Mouse (Mus musculus) kidney, postnatal 10 days (tissue): ENCODE measurements around the gene Srpk2.
"Not testable (repeated sequence)": the region's sequence is repeated elsewhere in the genome, so short reads cannot be mapped to it uniquely, and the experiment has no call there.

ENCODE experiments used
- DNase-seq: peaks from one replicate; pipeline ENCODE4 v3.0.0; 2021; ENCODE audit warnings: mixed read lengths

Srpk2 gene

GRCm38 (mm10) chr5:23604036-23604705 is 80.2 kb downstream of the Srpk2 start:
- DNase-seq: no peak

- DNase-seq: no peak
Observed at GRCm38 (mm10) chr5:23599750-23600537, 84.5 kb downstream of the Srpk2 start.

DNA sequence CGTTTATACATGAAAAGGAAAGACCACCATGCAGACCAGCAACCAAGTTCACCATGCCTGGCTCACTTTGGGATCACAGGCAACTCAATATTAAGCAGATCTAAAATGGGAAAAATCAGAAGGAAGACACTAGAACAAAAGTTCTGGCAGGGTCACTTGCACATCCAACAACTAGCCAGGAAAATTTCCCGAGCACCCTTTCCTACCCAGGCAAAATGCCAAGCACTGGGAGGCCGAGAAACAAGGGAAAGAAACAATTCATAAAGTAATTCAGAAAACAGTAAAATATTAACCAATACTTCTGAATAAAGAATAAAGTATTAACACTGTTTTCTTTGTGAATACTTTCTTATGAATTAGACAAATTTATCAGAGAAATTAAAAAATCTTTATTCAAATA is 85.2 kb downstream of the Srpk2 start:
- DNase-seq: peak; percentile 57

DNA sequence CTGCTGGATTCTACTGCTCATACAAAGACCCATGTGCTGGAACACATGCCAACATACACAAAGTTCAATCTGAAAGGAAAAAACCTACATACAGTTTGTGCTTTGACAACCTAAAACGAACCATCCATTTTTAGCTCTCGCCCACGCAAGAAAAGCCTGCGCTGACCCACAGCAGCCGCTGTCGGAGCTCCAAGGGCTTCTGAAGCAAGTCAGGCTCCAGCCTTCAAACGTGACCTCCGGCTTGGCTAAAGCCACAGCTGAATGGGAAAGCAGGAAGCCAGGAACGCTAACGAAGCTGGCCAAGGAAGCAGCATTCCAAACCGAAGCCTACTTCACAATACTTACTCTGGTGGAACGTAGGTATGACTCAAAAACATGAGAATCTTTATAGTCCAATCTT is 85.9 kb downstream of the Srpk2 start:
- peak; percentile 65 for DNase-seq

DNA sequence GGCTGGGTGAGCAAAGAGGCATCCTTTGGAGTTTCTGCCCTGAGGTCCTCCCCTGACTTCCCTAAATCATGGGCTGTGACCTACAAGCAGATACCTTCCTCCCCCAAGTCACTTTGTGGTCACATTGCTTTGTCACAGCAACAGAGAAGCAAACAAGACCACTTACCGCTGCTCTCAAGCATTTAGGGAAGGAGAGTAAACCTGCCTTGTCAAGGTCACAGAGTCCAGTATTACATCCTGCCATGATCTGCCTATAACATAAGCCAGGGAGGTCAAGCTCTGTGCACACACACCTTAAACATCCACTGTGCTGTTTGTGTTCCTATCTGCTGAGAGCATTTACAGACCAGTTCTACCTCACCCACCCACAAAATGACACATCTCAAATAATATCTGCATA is 86.4 kb downstream of the Srpk2 start:
- no peak for DNase-seq

- DNase-seq: no peak
Observed at GRCm38 (mm10) chr5:23597260-23597864, 87.1 kb downstream of the Srpk2 start.

- DNase-seq: no peak
Observed at GRCm38 (mm10) chr5:23596326-23596965, 88.0 kb downstream of the Srpk2 start.

DNA sequence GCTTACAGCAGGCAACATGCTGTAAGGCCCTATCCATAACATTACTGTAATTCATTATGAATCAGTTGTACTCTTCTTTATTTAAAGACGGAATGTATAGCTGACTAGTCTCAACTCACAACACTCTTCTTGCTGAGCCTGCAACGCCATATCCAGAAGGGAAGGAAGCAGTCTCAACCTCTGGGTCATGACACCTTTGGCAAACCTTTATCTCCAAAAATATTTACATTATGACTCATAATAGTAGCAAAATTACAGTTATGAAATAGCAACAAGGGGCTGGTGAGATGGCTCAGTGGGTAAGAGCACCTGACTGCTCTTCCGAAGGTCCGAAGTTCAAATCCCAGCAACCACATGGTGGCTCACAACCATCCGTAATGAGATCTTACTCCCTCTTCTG is 94.1 kb downstream of the Srpk2 start:
- DNase-seq: not testable (repeated sequence)

- DNase-seq: no peak
Observed at GRCm38 (mm10) chr5:23587614-23588013, 96.8 kb downstream of the Srpk2 start.

GRCm38 (mm10) chr5:23586531-23587453 is 97.6 kb downstream of the Srpk2 start:
- DNase-seq: no peak

GRCm38 (mm10) chr5:23581484-23582060 is 102.8 kb downstream of the Srpk2 start:
- no peak for DNase-seq

GRCm38 (mm10) chr5:23579120-23579880 is 105.1 kb downstream of the Srpk2 start:
- DNase-seq: no peak

- no peak for DNase-seq
Observed at GRCm38 (mm10) chr5:23578322-23578957, 106.0 kb downstream of the Srpk2 start.

DNA sequence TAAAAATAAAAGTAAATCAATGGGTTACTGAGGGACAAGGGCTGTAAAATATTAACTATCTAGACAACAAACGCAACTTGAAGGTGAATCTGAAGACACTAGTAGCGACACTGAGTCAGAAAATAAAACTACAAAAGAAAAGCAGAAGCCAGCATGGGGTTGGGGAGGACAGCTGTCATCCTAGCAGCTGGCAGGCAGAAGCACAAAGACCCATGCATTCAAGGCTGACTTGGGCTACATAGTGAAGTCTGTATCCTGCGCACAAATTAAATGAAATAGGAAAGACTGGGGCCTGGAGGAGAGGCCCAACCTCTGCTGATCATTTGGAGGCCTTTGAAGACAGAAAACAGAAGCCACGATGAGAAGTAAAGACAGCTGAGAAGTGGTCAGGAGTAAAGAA is 106.6 kb downstream of the Srpk2 start:
- DNase-seq: no peak

- DNase-seq: no peak
Observed at GRCm38 (mm10) chr5:23576336-23577094, 107.9 kb downstream of the Srpk2 start.

- no peak for DNase-seq
Observed at GRCm38 (mm10) chr5:23573942-23574341, 110.5 kb downstream of the Srpk2 start.

DNA sequence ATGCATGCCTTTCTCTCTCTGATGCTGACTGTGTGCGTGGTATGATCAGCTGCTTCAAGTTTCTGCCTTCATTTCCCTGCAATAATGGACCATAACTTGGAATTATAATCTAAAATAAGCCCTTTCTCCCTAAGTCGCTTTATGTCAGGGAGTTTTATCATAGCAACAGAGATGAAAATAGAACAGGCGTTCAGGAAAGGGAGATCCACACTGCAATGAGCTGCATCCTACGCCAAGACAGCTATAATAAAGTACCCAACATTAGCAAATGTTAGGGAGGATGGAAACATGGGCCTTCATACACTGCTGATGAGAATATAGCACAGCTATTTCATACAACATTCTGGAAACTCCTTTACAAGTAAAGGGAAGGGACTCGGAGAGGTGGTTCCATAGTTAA is 116.2 kb downstream of the Srpk2 start:
- DNase-seq: no peak

DNA sequence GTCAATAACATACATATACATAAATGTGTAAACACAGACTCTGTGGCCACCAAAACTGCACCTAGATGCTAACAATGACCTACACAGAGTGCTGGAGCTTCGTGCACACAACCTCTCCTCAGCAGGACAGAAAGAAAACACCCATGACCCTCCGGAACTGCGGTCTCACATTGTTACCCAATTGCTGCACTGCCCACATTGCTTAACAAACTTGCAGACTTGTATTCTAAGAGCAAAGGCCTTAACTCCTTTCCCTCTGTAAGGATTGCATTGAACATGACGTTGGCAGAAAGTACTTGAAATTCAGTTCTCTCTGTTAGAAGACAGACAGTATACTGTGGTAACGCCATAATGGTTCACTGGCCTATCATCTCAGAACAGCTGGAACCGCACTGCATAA is 118.0 kb downstream of the Srpk2 start:
- no peak for DNase-seq

DNA sequence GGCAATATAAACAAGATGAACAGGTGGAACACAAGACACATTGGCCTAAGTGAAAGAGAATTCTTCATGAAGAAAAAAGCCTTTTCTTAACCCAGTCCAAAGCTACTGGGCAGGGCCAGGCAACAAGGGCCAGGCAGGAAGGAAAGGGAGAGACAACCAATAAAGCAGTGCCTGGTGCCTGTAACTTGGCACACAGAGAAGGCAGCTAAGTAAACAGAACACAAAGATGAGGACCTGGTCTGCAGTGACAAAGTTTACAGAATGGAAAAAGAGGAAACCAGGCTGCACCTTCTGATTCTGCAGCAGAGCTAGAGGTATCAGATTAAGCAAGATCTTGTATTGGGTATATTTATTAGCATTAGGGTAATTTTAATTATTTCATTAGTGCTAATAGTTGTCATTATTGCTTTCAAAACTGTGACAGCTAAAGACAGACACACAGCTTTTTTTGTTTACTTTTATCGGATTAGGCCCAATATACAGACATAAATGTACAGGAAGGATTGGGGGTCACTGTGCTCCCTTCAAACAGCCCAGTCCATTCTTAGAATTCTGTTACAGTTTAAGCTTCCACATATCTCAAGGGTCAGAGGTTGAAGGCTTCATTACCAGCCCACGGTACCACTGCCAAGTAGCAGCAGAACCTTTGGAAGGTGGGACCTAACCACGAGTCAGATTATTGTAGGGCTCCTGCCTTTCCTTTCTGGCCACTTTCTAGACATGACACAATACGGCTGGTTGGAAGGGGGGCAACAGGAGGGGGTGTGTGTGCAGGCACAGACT is 121.9 kb downstream of the Srpk2 start:
- DNase-seq: no peak
